Mouse (Mus musculus) thymus, postnatal 25 days (tissue): ENCODE results near the gene Upp1.
"Not testable (repeated sequence)": the region's sequence is repeated elsewhere in the genome, so short reads cannot be mapped to it uniquely, and the experiment has no call there.

Source experiments
- DNase-seq: peaks from one replicate; pipeline ENCODE4 v3.0.0; 2022

The Upp1 gene

DNA sequence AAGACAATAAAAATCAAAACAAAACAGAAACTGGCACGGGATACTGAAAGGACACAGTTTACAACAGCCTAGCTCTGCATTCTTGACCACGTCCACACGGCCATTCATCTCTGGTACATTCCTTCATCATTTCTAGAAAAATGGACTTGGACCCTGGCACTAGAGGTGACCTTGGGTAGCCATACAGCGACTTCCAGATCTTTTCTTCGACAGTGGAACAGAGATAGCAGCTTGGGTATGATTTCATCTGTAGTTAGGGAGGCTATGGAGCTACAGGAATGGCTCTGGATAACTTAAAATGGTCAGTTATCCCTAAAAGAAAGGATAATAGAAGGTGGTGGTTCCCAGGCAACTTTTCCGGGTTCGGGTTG is at the start of gene Upp1:
TSS of gene Upp1 (plus strand) at position 54 of the 371 bp plus-strand sequence.
- no peak for DNase-seq

DNA sequence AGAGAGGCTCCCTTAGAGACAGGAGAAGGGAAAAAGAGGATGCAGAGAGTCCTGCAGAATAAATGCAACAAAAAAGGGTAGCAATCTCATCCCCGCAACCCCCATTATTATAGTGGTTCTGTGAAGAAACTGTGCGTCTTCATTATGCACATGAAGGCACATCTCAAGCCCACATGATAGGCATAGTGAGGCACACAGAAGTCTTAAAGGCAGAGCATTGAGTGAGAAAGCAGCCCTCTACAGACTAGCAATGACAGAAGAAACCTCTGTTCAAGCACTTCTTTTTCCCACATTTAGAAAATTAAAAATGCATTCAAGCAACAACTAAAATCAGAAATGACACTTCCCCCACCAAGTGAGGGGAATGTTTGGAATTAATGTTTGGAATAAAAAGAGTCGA is 41.5 kb upstream of the Upp1 start:
- DNase-seq, result no peak

DNA sequence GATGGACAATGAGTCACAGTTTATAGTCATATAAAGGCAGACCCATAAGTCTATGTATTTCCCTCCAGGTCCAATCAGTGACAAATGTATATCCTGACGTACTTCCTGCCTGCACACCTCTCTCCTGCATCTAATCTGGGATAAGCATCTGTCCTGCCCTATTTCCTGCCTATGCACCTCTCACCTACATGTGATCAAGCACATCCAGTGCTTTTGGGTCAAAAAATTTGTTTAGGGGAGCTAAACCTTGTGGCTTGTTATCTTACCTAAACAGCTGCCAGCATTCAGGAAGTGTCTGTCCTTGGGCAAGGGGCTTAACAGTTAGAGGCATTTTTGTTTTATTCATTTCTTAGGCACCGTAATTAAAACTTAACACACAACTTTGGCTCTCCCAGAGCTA is 4.7 kb upstream of the Upp1 start:
- DNase-seq, result no peak

- DNase-seq, result no peak
Observed at GRCm38 (mm10) chr11:9115367-9116120, 2.4 kb upstream of the Upp1 start.

DNA sequence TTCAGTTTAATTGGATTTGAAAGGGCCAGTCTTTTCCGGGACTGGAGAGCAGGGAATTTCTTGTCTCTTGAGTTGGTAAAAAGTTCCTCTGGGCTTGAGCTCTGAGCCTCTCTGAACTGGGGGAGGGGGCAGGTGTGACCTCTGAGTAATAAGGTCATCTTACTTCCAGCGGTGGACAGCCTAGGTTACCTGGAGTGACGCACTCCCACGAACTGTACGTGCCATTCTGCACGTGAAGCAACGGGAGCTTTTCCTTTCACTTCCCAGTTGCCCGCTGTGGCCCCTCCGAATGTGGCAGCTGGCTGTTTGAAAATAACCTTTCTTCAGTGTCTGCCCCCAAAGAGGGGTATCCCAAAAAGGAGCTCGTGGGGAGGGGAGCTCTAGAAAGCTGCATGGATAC is 1.8 kb upstream of the Upp1 start:
- DNase-seq, result no peak

DNA sequence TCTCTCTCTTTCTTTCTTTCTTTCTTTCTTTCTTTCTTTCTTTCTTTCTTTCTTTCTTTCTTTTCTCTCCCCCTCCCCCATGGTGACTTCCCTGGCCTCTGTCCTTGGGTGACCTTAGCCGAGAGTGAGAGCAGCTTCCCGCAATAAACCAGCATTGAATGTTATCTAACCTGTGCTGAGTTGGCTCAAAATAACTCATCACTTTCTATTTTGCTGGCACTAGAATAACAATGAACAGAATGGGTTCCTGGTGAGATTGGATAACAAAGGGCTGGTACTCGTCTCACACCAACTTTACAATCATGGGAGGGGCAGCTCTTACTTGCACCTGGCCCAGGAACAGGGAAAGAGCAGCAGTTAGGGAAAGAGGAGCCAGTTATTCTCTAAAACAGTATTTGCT is 987 bp upstream of the Upp1 start:
- no peak for DNase-seq

DNA sequence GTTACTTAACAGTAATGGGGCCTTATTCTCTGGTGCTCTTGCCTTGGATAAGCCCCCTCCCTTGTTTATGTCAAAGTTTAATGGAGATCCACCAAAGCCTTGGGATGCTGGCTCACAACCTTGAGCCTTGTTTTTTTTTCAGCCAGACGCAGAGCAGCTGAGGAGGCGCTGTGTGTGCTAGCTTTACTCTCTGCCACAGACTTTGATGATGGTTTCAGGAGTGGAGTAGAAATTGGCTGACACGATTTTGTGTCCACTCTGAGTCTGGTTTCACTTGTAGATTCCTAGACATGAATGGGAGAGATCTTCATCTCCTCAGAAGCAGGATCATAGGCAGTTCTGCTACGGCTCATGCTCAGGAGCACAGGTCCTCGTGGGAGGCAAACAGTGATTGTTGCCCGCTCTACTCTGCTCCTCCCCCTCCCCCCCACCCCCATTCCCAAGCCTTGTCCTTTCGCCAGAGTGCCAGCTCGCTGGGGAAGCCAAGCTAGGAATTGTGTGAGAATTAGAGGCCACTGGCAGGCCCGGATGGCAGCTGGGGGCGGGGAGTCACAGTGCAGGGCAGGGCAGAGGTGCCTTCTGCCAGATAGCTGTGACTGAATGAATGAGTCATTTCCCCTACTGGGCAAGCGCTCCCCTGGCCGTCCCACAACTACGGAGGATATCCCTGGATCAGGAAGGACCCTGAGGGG is 399 bp upstream of the Upp1 start:
- DNase-seq, result no peak

GRCm38 (mm10) chr11:9118421-9119121 is 668 bp downstream of the Upp1 start:
- no peak for DNase-seq

DNA sequence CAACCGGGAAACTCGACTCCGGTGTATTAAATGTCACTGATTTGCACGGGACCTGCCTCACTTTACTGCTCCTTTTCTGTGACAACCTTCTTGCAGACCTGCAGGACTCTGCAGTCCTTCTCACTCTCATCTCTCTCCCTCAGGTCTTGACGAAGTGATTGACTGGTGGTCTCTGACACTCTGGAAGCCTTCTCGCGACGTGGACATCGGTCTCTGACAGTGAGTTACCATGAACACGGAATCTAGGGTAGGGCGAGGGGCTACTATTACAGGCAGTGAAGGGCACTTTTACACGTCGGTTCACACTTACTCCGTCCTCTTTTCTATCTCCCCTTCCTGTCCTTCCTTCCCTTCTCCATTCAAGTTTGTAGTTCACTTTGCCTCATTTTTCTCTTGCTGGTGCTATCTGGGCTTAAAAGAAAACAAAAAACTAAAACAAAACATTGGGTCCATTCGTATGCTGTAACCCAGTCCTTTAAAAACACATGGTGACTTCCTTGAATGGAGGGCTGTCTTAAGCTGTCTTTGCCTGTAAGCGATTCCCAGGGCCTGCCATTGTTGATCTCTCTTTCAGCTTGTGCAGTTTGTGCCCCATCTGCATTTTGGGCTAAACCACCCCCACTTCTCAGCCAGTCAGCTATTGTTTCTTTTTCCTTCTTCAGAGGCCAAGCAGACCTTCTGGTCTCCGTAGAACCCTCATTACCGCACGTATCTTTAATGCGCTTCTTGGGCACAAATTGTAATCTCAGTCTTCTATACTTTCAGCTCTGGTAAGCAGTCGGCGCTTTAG is 1.5 kb downstream of the Upp1 start:
- DNase-seq, result no peak

DNA sequence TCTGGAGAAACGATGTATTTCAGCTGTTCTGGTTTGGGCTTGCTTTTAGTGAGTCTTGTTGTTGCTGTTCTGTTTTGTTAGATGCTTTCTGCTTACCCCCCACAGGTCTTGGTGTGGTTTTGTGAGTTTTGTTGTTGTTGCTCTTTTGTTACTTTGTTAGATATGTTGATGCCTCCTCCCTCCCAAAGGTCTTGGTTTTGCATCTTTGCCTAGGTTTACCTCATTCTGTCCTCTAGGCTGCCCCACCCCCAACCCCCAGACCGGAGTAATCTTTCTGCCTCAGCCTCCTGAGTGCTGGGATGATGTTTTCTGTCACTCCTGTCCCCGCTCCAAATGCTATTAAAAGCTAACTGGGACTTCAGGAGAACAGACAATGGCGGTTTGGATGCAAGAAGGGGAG is 4.4 kb downstream of the Upp1 start:
- no peak for DNase-seq

DNA sequence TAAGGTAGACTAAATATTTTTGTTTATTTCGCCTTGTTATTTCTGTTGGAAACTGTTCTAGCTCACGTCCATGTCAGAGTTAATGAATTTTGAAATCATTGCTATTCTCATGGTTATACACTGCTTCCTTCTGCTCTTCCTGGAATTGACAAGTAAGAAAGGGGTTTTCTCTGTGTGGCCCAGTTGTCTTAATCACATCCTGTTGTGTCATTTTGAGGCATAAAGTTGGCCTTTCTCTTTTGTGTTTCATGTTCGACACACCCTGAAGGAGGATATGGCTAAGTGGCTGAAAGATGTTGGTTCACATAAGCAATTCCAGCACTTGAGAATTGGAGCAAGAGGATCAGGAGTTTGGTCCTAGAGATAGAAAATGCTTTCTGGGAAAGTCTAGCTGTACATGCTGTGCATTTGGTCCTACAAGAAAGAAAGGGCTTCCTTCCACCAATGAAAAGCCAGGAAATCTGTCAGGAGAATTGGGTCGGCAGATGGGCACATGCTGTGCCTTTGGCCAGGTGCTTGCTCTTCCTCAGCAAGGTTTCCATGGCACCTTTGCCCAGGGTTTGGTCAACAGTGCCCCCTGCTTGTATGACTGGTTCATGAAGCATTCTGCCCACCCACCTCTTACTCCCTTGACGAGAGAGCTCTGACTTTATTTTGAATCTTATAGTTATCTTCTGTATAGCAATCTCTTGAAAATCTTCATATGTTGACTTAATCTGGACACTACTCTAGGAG is 8.6 kb downstream of the Upp1 start:
- DNase-seq, result no peak

DNA sequence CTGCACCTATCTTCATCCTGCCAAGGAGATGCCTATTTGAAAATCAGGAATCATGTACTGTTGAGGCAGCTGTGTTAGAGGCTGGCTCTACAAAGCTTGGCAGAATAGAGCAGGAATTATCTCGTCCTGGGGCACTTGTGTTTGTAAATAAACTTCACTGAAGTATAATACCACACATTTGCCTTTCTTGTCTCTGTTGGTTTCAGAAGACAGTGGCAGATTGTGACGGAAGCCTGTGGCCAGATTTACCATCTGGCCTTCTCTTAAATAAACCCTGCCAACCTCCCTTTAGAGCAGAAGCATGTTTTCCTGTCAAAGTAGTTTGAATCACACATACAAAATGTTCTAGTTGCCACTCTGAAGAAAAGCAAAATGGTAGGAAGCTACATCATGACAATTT is 10.2 kb downstream of the Upp1 start:
- DNase-seq, result no peak

DNA sequence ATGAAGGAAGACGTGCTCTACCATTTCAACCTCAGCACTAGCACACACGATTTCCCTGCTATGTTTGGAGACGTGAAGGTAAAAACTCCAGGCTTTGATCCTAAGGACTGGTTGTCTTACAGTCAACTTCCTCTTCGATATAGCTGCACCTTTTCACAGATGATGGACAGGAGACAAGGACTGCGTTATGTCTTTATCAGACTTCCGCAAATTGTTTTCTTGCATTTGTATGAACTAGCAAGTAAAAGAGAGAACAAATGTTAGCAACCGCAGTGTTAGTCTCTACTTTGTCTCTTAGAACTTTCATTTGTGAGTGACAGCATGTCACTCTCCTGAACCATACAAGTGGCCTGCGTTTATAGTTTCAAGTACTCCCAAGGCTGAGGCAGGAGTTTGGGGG is 11.6 kb downstream of the Upp1 start:
- no peak for DNase-seq

GRCm38 (mm10) chr11:9131688-9132087 is 13.8 kb downstream of the Upp1 start:
- no peak for DNase-seq

DNA sequence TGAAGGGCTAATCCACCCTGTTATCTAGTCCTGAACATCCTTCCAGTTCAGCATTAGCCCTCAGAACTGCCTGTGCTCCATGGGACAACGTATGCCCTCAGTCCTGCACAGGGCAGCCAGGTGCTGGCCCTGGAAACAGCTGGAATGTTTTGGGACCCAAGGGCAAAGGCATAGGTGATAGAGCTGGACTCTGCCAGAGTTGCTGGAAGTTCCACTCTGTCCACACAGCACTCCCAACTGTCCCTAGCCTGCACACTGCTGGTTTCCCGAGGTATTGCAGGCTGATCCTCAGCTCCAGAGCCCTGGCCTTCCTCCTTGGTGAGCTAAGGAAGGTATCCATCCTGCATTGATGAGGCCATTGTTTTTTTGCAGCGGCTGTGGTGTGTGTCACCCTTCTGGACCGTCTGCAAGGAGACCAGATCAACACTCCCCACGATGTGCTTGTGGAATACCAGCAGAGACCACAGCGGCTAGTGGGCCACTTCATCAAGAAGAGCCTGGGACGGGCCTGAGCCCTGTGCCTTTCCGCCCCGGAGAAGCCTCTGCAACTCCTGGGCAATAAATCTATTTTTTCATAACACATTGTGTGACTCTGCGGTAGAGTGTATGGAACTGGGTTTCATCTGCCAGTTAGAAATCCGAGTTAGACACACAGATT is 17.8 kb downstream of the Upp1 start:
- DNase-seq, result no peak

GRCm38 (mm10) chr11:9136471-9136870 is 18.6 kb downstream of the Upp1 start:
- DNase-seq, result peak; percentile 67

DNA sequence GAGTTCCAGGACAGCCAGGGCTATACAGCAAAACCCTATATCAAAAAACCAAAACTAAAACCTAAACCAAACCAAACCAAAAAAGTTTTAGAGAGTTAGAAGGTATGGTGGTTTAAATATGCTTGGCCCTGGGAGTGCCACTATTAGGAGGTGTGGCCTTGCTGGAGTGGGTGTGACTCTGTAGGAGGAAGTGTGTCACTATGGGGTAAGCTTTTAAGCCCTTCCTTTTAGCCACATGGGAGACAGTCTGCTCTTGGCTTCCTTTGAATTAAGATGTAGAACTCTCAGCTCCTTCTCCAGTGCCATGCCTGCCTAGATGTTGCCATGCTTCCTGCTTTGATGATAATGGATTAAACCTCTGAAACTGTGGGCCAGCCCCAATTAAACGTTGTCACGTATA is 27.2 kb downstream of the Upp1 start:
- no peak for DNase-seq

DNA sequence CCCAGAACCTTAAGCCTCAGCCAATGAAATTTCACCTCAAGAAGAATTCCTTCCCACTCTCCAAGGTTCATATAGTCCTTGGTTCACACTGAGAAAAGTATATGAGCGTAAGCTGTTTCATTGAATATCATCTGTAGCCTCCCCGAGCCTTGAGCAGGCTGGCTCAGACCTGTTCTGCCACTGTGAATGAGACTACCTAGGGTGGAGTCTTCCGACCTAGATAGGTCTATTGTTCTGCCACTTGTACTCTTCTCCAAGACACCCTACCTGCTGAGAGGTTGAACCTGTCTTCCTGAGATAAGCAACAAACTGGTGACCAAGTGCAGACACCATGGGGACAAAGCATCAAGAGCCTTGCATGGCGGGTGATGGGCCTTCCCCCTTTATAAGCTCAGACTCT is 28.2 kb downstream of the Upp1 start:
- no peak for DNase-seq

- no peak for DNase-seq
Observed at GRCm38 (mm10) chr11:9146683-9147082, 28.8 kb downstream of the Upp1 start.

GRCm38 (mm10) chr11:9148206-9148605 is 30.3 kb downstream of the Upp1 start:
- DNase-seq, result no peak

GRCm38 (mm10) chr11:9150403-9150802 is 32.5 kb downstream of the Upp1 start:
- not testable (repeated sequence) for DNase-seq

DNA sequence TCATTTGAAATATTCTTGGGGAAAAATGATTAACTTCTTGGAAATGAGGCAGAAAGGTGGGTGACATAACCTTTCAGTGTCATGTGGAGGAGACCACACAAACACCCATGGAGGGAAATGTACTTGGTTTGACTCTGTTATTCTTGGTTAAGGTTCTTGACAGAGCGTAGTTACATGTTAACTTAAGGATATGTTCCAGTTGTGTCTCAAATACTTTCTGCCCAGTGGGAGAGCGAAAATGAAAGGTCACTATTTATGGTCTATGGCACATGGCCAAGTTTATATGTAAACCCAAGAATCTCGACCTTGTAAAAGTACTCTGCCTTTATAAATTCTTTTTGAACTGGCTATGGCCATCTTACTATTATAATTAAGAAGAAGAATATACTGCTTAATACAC is 42.0 kb downstream of the Upp1 start:
- no peak for DNase-seq
